Mouse (Mus musculus) liver, postnatal 0 days (tissue): ENCODE measurements around the gene Fam169b. TPM values are rescaled to one million over a fixed set of nuclear protein-coding genes. Genes with fewer than 3 reads are reported as not detected.

Source experiments
- ATAC-seq: fragments of 200-750 bp; cut with Nextera tagmentation; 2 replicates; pipeline ENCODE4 v1.8.0; 2017; ENCODE audit warnings: mild to moderate bottlenecking, moderate library complexity
- DNase-seq: peaks from one replicate; pipeline ENCODE4 v3.0.0-alpha.2; 2016
- H3K27ac ChIP-seq: fragments of 300-500 bp; sonication (generic); 2 replicates; pipeline ENCODE4 v1.5.1; 2014; ENCODE audit warnings: antibody characterized with exemption, moderate library complexity, mild to moderate bottlenecking, low read depth
- H3K27me3 ChIP-seq: fragments of 300-500 bp; sonication (generic); 2 replicates; pipeline ENCODE4 v1.6.1; 2014; ENCODE audit warnings: low read length, control low read depth, mixed read lengths; ENCODE audit not compliant: insufficient read depth
- H3K36me3 ChIP-seq: fragments of 300-500 bp; sonication (generic); replicated peaks from 2 replicates; pipeline ENCODE4 v1.6.1; 2014; ENCODE audit warnings: mild to moderate bottlenecking, control low read depth, low read length, moderate library complexity, mixed read lengths; ENCODE audit not compliant: insufficient read depth
- H3K4me1 ChIP-seq: fragments of 300-500 bp; sonication (generic); 2 replicates; pipeline ENCODE4 v1.6.1; 2014; ENCODE audit warnings: antibody characterized with exemption, mild to moderate bottlenecking, control low read depth; ENCODE audit not compliant: insufficient read depth
- H3K4me2 ChIP-seq: fragments of 300-500 bp; sonication (generic); 2 replicates; pipeline ENCODE4 v1.6.1; 2014; ENCODE audit warnings: low read depth, mild to moderate bottlenecking, low read length, moderate library complexity, mixed read lengths
- H3K4me3 ChIP-seq: fragments of 300-500 bp; sonication (generic); 2 replicates; pipeline ENCODE4 v1.5.1; 2014; ENCODE audit warnings: low read depth, low read length
- H3K9ac ChIP-seq: fragments of 300-500 bp; sonication (generic); replicated peaks from 2 replicates; pipeline ENCODE4 v1.6.1; 2014; ENCODE audit warnings: mild to moderate bottlenecking, moderate library complexity
- H3K9me3 ChIP-seq: fragments of 300-500 bp; sonication (generic); 2 replicates; pipeline ENCODE4 v1.6.1; 2016; ENCODE audit warnings: mild to moderate bottlenecking, control low read depth, low read length, mixed read lengths
- CTCF ChIP-seq: sonication (generic); IDR thresholded peaks from 2 replicates; pipeline ENCODE4 v1.5.1; 2016; ENCODE audit warnings: antibody characterized with exemption, low read depth
- EP300 ChIP-seq: IDR thresholded peaks from 2 replicates; pipeline ENCODE4 v1.6.1; 2016; ENCODE audit warnings: antibody characterized with exemption, low read depth, mild to moderate bottlenecking
- WGBS: fragments of 180-500 bp; shearing (Covaris S2); extraction: QIAGEN DNeasy Blood & Tissue Kit; methylation state at CpG from one replicate; pipeline ENCODE4 v1.1.7; 2014; ENCODE audit not compliant: insufficient replicate concordance; 5-methylcytosine and 5-hydroxymethylcytosine counted together
- polyA plus RNA-seq: library from polyadenylated mRNA; unstranded; fragments of >200 nt; fragmentation: Nextera tagmentation; extraction: Ambion mirVana; gene quantifications from 2 replicates; pipeline ENCODE4 v1.2.1, GENCODE M21; 2015

Gene Fam169b
- polyA plus RNA-seq, 1 experiment from 2014 or later, result 4.5 TPM

- no peak for TF ChIP-seq EP300
- TF ChIP-seq CTCF, result no peak
- no peak for ATAC-seq
- no peak overlapping the region for H3K27ac ChIP-seq
- no peak overlapping the region for H3K4me3 ChIP-seq
- no peak overlapping the region for H3K9ac ChIP-seq
- H3K4me1 ChIP-seq, result no peaks in the 10 kb centered on the region
- WGBS, result 82% methylated on average over 9 of the region's 9 CpGs
- H3K27me3 ChIP-seq, result no peaks in the 10 kb centered on the region
- no peak for DNase-seq
- H3K9me3 ChIP-seq, result no peaks in the 10 kb centered on the region
- no peak overlapping the region for H3K4me2 ChIP-seq
- H3K36me3 ChIP-seq, result peaks cover 2% of the 10 kb centered on the region; the same call in 1 of the 2 replicates
These were observed 42.8 kb upstream of the Fam169b start for GRCm38 (mm10) chr7:68230831-68231230.

GRCm38 (mm10) chr7:68232521-68232920 lies 41.1 kb upstream of the Fam169b start:
- no peak overlapping the region for H3K4me2 ChIP-seq
- DNase-seq (no peak), ATAC-seq (no peak)
- H3K27ac ChIP-seq, result no peak overlapping the region
- no peaks in the 10 kb centered on the region for H3K9me3 ChIP-seq
- TF ChIP-seq CTCF, result no peak
- no peak for TF ChIP-seq EP300
- peaks cover 2% of the 10 kb centered on the region; the same call in 1 of the 2 replicates for H3K36me3 ChIP-seq
- H3K27me3 ChIP-seq, result no peaks in the 10 kb centered on the region
- no peak overlapping the region for H3K4me3 ChIP-seq
- no peak overlapping the region for H3K9ac ChIP-seq
- H3K4me1 ChIP-seq, result no peaks in the 10 kb centered on the region
- 88% methylated on average over 5 of the region's 5 CpGs for WGBS

GRCm38 (mm10) chr7:68233619-68234223 lies 39.9 kb upstream of the Fam169b start:
- H3K27me3 ChIP-seq, result no peaks in the 10 kb centered on the region
- no peak overlapping the region for H3K27ac ChIP-seq
- no peak for TF ChIP-seq CTCF
- ATAC-seq, result 0 out of 2 replicates have a peak, but pooled peaks have one; percentile 23
- H3K4me1 ChIP-seq, result no peaks in the 10 kb centered on the region
- H3K36me3 ChIP-seq, result no peaks in the 10 kb centered on the region; the same call in 1 of the 2 replicates
- H3K9me3 ChIP-seq, result no peaks in the 10 kb centered on the region
- no peak overlapping the region for H3K4me2 ChIP-seq
- 37% methylated on average over 13 of the region's 13 CpGs for WGBS
- peak; percentile 27 for DNase-seq
- no peak overlapping the region for H3K4me3 ChIP-seq
- H3K9ac ChIP-seq, result no peak overlapping the region

GRCm38 (mm10) chr7:68236817-68237216 lies 36.8 kb upstream of the Fam169b start:
- Histone ChIP-seq H3K4me1 (no peaks in the 10 kb centered on the region), H3K27me3 (no peaks in the 10 kb centered on the region), H3K4me2 (no peak overlapping the region), H3K4me3 (no peak overlapping the region), H3K9ac (no peak overlapping the region), H3K9me3 (no peaks in the 10 kb centered on the region), H3K36me3 (no peaks in the 10 kb centered on the region), H3K27ac (no peak overlapping the region)
- ATAC-seq, result no peak
- no peak for TF ChIP-seq EP300
- TF ChIP-seq CTCF, result no peak
- no peak for DNase-seq
- 77% methylated on average over 8 of the region's 8 CpGs for WGBS

- no peak for TF ChIP-seq CTCF
- no peak for TF ChIP-seq EP300
- H3K27me3 ChIP-seq, result no peaks in the 10 kb centered on the region
- DNase-seq, result no peak
- 68% methylated on average over 11 of the region's 11 CpGs for WGBS
- no peaks in the 10 kb centered on the region for H3K9me3 ChIP-seq
- no peak overlapping the region for H3K27ac ChIP-seq
- H3K4me3 ChIP-seq, result no peak overlapping the region
- H3K9ac ChIP-seq, result no peak overlapping the region
- no peak for ATAC-seq
- no peak overlapping the region for H3K4me2 ChIP-seq
- no peaks in the 10 kb centered on the region for H3K36me3 ChIP-seq
- no peaks in the 10 kb centered on the region for H3K4me1 ChIP-seq
These were observed 34.3 kb upstream of the Fam169b start for GRCm38 (mm10) chr7:68239220-68239827.

- 78% methylated on average over 9 of the region's 9 CpGs for WGBS
- H3K36me3 ChIP-seq, result no peaks in the 10 kb centered on the region
- no peaks in the 10 kb centered on the region for H3K4me1 ChIP-seq
- H3K27me3 ChIP-seq, result no peaks in the 10 kb centered on the region
- H3K27ac ChIP-seq, result no peak overlapping the region
- no peaks in the 10 kb centered on the region for H3K9me3 ChIP-seq
- DNase-seq (no peak), ATAC-seq (no peak)
- no peak overlapping the region for H3K4me2 ChIP-seq
- TF ChIP-seq CTCF (no peak), EP300 (no peak)
- H3K9ac ChIP-seq, result no peak overlapping the region
- H3K4me3 ChIP-seq, result no peak overlapping the region
These were observed 32.4 kb upstream of the Fam169b start for GRCm38 (mm10) chr7:68241205-68241604.
